Mouse (Mus musculus): Measurements from ENCODE around the gene Cnst. TPM values are rescaled to one million over a fixed set of nuclear protein-coding genes. Genes with fewer than 3 reads are reported as not detected.

The Cnst gene
- polyA plus RNA-seq, 1 experiment from 2014 or later, result 25.3 TPM

GRCm38 (mm10) chr1:179581422-179581821 is 35.3 kb downstream of the Cnst start:
- Histone ChIP-seq H3K9ac (replicated peaks) (no peak overlapping the region), H3K4me3 (replicated peaks) (no peak overlapping the region), H3K4me2 (no peak overlapping the region), H3K4me1 (peaks cover 19% of the 10 kb centered on the region), H3K27ac (replicated peaks) (0 out of 2 replicates have a peak overlapping the region, but pooled peaks have one; percentile 3), H3K27me3 (replicated peaks) (no peaks in the 10 kb centered on the region), H3K9me3 (replicated peaks) (no peaks in the 10 kb centered on the region), H3K36me3 (peaks cover 8% of the 10 kb centered on the region; the same call in 1 of the 2 replicates)
- WGBS, result 54% methylated on average over 10 of the region's 10 CpGs
- ATAC-seq (ENCODE audit: low FRiP score), result no peak

- ATAC-seq (ENCODE audit: low FRiP score), result no peak
- H3K27ac ChIP-seq (replicated peaks), result no peak overlapping the region
- H3K27me3 ChIP-seq (replicated peaks), result no peaks in the 10 kb centered on the region
- peaks cover 25% of the 10 kb centered on the region for H3K4me1 ChIP-seq
- H3K9me3 ChIP-seq (replicated peaks), result no peaks in the 10 kb centered on the region
- WGBS, result 41% methylated on average over 6 of the region's 6 CpGs
- H3K36me3 ChIP-seq, result peaks cover 8% of the 10 kb centered on the region; the same call in 1 of the 2 replicates
- no peak overlapping the region for H3K4me2 ChIP-seq
- no peak overlapping the region for H3K4me3 ChIP-seq (replicated peaks)
- H3K9ac ChIP-seq (replicated peaks), result no peak overlapping the region
These were observed 35.9 kb downstream of the Cnst start for GRCm38 (mm10) chr1:179582021-179582433.

- no peak for ATAC-seq (ENCODE audit: low FRiP score)
- Histone ChIP-seq H3K4me1 (peaks cover 35% of the 10 kb centered on the region), H3K9ac (replicated peaks) (no peak overlapping the region), H3K4me2 (no peak overlapping the region), H3K27ac (replicated peaks) (no peak overlapping the region), H3K36me3 (peaks cover 8% of the 10 kb centered on the region; the same call in 1 of the 2 replicates), H3K27me3 (replicated peaks) (no peaks in the 10 kb centered on the region), H3K4me3 (replicated peaks) (no peak overlapping the region), H3K9me3 (replicated peaks) (no peaks in the 10 kb centered on the region)
- 92% methylated on average over 3 of the region's 3 CpGs for WGBS
These were observed 36.9 kb downstream of the Cnst start for GRCm38 (mm10) chr1:179583090-179583489.

GRCm38 (mm10) chr1:179584220-179584619 is 38.0 kb downstream of the Cnst start:
- no peak overlapping the region for H3K27ac ChIP-seq (replicated peaks)
- no peak overlapping the region for H3K4me3 ChIP-seq (replicated peaks)
- ATAC-seq (ENCODE audit: low FRiP score), result no peak
- H3K36me3 ChIP-seq, result peaks cover 8% of the 10 kb centered on the region; the same call in 1 of the 2 replicates
- no peaks in the 10 kb centered on the region for H3K9me3 ChIP-seq (replicated peaks)
- no peak overlapping the region for H3K4me2 ChIP-seq
- no peak overlapping the region for H3K9ac ChIP-seq (replicated peaks)
- peaks cover 38% of the 10 kb centered on the region for H3K4me1 ChIP-seq
- no peaks in the 10 kb centered on the region for H3K27me3 ChIP-seq (replicated peaks)
- WGBS, result 89% methylated on average over 4 of the region's 4 CpGs

GRCm38 (mm10) chr1:179585646-179586045 is 39.5 kb downstream of the Cnst start:
- no peaks in the 10 kb centered on the region for H3K27me3 ChIP-seq (replicated peaks)
- no peak overlapping the region for H3K4me2 ChIP-seq
- H3K9me3 ChIP-seq (replicated peaks), result no peaks in the 10 kb centered on the region
- H3K4me3 ChIP-seq (replicated peaks), result no peak overlapping the region
- 0 out of 2 replicates have a peak overlapping the region, but pooled peaks have one; percentile 9 for H3K27ac ChIP-seq (replicated peaks)
- H3K36me3 ChIP-seq, result no peaks in the 10 kb centered on the region
- 58% methylated on average over 9 of the region's 9 CpGs for WGBS
- H3K9ac ChIP-seq (replicated peaks), result no peak overlapping the region
- peak; percentile 33; the same call in 1 of the 2 replicates for ATAC-seq (ENCODE audit: low FRiP score)
- peaks cover 38% of the 10 kb centered on the region for H3K4me1 ChIP-seq

GRCm38 (mm10) chr1:179586430-179587095 is 40.4 kb downstream of the Cnst start:
- no peak overlapping the region for H3K9ac ChIP-seq (replicated peaks)
- no peak for ATAC-seq (ENCODE audit: low FRiP score)
- H3K4me1 ChIP-seq, result peaks cover 34% of the 10 kb centered on the region
- H3K27ac ChIP-seq (replicated peaks), result no peak overlapping the region
- H3K36me3 ChIP-seq, result no peaks in the 10 kb centered on the region
- WGBS, result 22% methylated on average over 3 of the region's 3 CpGs
- H3K4me3 ChIP-seq (replicated peaks), result no peak overlapping the region
- no peaks in the 10 kb centered on the region for H3K9me3 ChIP-seq (replicated peaks)
- no peak overlapping the region for H3K4me2 ChIP-seq
- no peaks in the 10 kb centered on the region for H3K27me3 ChIP-seq (replicated peaks)

- Histone ChIP-seq H3K4me3 (replicated peaks) (no peak overlapping the region), H3K27me3 (replicated peaks) (no peaks in the 10 kb centered on the region), H3K4me2 (no peak overlapping the region), H3K9ac (replicated peaks) (no peak overlapping the region), H3K36me3 (0 out of 2 replicates have a peak, but pooled peaks cover 3% of the 10 kb centered on the region), H3K27ac (replicated peaks) (peak overlapping the region; percentile 34; the same call in 1 of the 2 replicates), H3K4me1 (peaks cover 29% of the 10 kb centered on the region), H3K9me3 (replicated peaks) (no peaks in the 10 kb centered on the region)
- ATAC-seq (ENCODE audit: low FRiP score), result 0 out of 2 replicates have a peak, but pooled peaks have one; percentile 26
- 36% methylated on average over 4 of the region's 4 CpGs for WGBS
These were observed 42.1 kb downstream of the Cnst start for GRCm38 (mm10) chr1:179588230-179588629.

- no peak overlapping the region for H3K4me2 ChIP-seq
- peaks cover 3% of the 10 kb centered on the region; the same call in 1 of the 2 replicates for H3K36me3 ChIP-seq
- WGBS, result 78% methylated on average over 12 of the region's 12 CpGs
- H3K9ac ChIP-seq (replicated peaks), result no peak overlapping the region
- H3K27me3 ChIP-seq (replicated peaks), result no peaks in the 10 kb centered on the region
- no peak for ATAC-seq (ENCODE audit: low FRiP score)
- H3K9me3 ChIP-seq (replicated peaks), result no peaks in the 10 kb centered on the region
- no peak overlapping the region for H3K4me3 ChIP-seq (replicated peaks)
- H3K4me1 ChIP-seq, result peaks cover 16% of the 10 kb centered on the region
- H3K27ac ChIP-seq (replicated peaks), result no peak overlapping the region
These were observed 45.5 kb downstream of the Cnst start for GRCm38 (mm10) chr1:179591639-179592038.

GRCm38 (mm10) chr1:179592143-179592542 is 46.0 kb downstream of the Cnst start:
- Histone ChIP-seq H3K9ac (replicated peaks) (no peak overlapping the region), H3K27ac (replicated peaks) (no peak overlapping the region), H3K4me3 (replicated peaks) (no peak overlapping the region), H3K27me3 (replicated peaks) (no peaks in the 10 kb centered on the region), H3K36me3 (peaks cover 3% of the 10 kb centered on the region; the same call in 1 of the 2 replicates), H3K4me1 (peaks cover 11% of the 10 kb centered on the region), H3K4me2 (no peak overlapping the region), H3K9me3 (replicated peaks) (no peaks in the 10 kb centered on the region)
- no peak for ATAC-seq (ENCODE audit: low FRiP score)
- 94% methylated on average over 2 of the region's 2 CpGs for WGBS

GRCm38 (mm10) chr1:179592972-179593371 is 46.8 kb downstream of the Cnst start:
- Histone ChIP-seq H3K9me3 (replicated peaks) (no peaks in the 10 kb centered on the region), H3K27ac (replicated peaks) (no peak overlapping the region), H3K27me3 (replicated peaks) (no peaks in the 10 kb centered on the region), H3K36me3 (peaks cover 3% of the 10 kb centered on the region; the same call in 1 of the 2 replicates), H3K4me2 (no peak overlapping the region), H3K9ac (replicated peaks) (no peak overlapping the region), H3K4me3 (replicated peaks) (no peak overlapping the region), H3K4me1 (peaks cover 4% of the 10 kb centered on the region)
- ATAC-seq (ENCODE audit: low FRiP score), result no peak
- WGBS, result 74% methylated on average over 7 of the region's 7 CpGs

- H3K4me2 ChIP-seq, result no peak overlapping the region
- no peaks in the 10 kb centered on the region for H3K9me3 ChIP-seq (replicated peaks)
- no peaks in the 10 kb centered on the region; the same call in 1 of the 2 replicates for H3K36me3 ChIP-seq
- WGBS, result 79% methylated on average over 6 of the region's 6 CpGs
- no peak overlapping the region for H3K27ac ChIP-seq (replicated peaks)
- no peaks in the 10 kb centered on the region for H3K27me3 ChIP-seq (replicated peaks)
- no peak for ATAC-seq (ENCODE audit: low FRiP score)
- H3K4me1 ChIP-seq, result no peaks in the 10 kb centered on the region
- H3K4me3 ChIP-seq (replicated peaks), result no peak overlapping the region
- H3K9ac ChIP-seq (replicated peaks), result no peak overlapping the region
These were observed 52.2 kb downstream of the Cnst start for GRCm38 (mm10) chr1:179598386-179598785.

GRCm38 (mm10) chr1:179604526-179604925 is 58.4 kb downstream of the Cnst start:
- Histone ChIP-seq H3K4me3 (replicated peaks) (no peak overlapping the region), H3K9me3 (replicated peaks) (no peaks in the 10 kb centered on the region), H3K27ac (replicated peaks) (no peak overlapping the region), H3K27me3 (replicated peaks) (no peaks in the 10 kb centered on the region), H3K36me3 (0 out of 2 replicates have a peak, but pooled peaks cover 4% of the 10 kb centered on the region), H3K9ac (replicated peaks) (no peak overlapping the region), H3K4me2 (no peak overlapping the region), H3K4me1 (no peaks in the 10 kb centered on the region)
- no peak for ATAC-seq (ENCODE audit: low FRiP score)
- WGBS, result 49% methylated on average over 3 of the region's 3 CpGs

Data from neural tube, embryonic 15.5 days (tissue).